Mouse (Mus musculus) NIH3T3 (cell line): ENCODE results near the gene Kdm4b.

Experiments used
- DNase-seq: peaks from one replicate; pipeline ENCODE4 v3.0.0-alpha.2; 2012; ENCODE audit warnings: low read depth

The Kdm4b gene

GRCm38 (mm10) chr17:56348128-56348527 lies 22.3 kb downstream of the Kdm4b start:
- no peak for DNase-seq

DNA sequence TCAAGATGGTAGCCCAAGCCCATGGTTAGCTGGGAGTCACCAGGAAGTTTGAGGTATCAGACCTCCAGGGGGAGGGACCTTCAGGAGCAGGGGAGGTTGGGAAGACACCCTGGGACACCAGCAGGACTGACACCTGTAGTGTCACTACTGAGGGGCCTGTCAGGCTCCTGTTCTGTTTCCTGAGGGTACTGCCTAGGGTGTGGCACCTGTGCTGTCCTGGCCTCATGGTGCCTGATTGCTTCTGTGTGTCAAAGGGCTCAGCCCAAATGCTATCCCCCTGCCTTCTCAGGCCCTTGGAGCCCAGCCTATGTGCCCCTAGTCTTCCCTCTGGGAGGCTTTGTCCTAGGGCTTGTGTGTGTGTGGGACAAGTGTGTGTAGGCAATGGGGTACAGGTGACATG lies 22.7 kb downstream of the Kdm4b start:
- DNase-seq = no peak

GRCm38 (mm10) chr17:56350694-56351093 lies 24.8 kb downstream of the Kdm4b start:
- DNase-seq = peak; percentile 90

DNA sequence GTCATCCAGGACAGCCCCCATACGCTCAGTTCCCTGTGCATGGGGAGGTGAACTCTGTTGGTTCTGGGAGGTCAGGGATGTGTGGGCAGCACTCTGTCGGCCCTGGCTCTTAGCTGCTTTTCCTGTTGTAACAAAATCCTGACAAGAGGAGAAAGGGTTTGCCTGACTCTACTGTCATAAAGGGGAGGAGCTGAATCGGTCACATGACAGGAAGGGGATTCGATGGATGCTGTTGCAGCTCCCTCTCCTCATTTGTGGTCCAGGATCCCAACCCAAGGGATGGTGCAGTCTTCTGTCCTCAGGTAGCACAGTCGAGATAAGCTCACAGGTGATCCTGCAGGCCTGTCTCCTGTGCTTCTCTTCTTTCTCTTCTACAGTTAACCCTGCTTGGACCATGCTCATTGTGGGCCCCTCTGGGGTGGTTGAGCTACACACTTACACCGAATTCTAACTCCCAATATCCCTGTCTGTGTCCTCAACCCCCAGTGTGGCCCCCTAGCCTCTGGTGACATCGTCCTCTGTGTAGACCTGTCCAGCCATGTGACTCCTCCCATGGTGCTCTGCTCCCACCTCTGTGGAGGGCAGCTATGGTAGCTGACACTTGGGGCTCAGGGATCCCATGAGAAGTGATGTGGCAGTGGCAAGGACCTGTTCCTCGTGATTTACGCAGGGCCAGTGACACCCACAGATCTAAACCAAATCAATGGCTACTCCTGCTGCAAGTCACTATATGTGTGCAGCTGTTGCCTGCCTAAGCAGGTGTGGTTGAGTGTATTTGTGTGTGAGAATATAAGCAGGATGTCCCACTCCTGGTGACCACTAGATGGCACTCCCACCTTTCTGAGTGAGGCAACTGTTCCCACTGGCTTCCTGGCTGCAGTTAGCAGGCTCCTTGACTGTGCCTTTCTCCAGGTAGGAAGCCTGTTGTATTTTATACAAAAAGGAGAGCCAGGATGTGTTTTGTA lies 31.3 kb downstream of the Kdm4b start:
- DNase-seq = peak; percentile 89

DNA sequence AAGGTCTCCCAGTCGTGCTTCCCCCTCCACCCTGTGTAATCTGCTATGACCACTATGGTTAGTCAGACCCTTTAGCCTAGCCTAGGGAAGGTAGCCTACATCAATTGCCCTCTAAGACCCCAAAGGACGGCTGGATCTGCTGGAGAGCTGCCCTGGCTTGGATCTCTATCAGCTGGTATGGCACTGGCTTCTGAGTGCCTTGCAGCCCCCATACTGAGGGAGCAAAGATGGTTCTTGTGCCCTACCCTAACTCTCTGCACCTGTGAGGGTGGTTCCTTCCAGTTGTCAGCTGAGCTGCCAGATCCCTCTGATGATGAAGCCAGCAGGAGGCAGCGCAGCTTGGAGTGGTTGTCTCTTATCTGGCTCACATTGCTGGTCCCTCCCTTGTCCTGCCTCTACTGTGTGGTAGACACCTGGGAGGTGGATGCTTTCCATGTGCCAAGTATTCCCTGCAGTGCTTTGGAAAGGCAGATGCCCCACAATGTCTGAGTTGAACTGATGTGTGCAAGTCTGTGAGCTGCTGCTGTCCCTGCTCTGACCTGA lies 33.4 kb downstream of the Kdm4b start:
- no peak for DNase-seq

- DNase-seq = no peak
Observed at GRCm38 (mm10) chr17:56359864-56360263, 34.0 kb downstream of the Kdm4b start.

DNA sequence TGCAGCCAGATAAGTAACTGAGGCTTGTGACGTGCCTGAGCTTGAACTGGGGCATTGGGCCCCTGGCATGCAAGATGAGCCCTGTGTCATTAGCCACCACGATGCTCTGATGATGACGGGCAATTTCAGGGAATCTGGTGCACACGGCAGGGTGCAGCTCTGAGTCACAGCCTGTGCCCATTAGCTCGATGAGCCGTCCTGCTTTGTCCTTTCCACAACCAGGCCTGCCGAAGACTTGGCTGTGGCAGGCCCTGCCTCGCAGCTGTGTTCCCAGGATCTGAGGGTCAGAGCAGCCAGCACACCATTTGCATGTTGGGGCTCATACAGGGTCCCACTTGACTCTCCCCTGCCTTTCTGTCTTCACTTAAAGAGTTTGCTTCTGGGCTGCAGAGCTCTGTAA lies 34.6 kb downstream of the Kdm4b start:
- peak; percentile 42 for DNase-seq

DNA sequence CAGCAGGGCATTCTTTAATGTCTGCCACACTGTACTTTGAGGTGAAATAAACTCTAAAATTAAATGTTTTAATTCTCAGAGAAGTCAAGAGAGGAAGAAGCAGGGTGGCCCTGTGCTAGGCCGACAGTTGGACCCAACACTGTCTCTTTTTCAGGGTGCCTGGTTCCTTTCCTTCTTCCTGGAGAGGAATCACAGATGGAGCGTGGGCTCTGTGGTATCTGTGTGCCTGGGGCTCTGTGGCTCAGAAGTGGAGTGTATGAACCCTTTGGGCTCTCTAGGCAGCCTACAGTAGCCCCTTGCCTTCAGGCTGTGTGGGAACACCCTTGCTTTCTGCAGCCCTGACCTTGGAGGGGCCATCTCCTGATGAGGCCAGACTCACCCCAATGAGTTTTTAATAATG lies 35.7 kb downstream of the Kdm4b start:
- no peak for DNase-seq

DNA sequence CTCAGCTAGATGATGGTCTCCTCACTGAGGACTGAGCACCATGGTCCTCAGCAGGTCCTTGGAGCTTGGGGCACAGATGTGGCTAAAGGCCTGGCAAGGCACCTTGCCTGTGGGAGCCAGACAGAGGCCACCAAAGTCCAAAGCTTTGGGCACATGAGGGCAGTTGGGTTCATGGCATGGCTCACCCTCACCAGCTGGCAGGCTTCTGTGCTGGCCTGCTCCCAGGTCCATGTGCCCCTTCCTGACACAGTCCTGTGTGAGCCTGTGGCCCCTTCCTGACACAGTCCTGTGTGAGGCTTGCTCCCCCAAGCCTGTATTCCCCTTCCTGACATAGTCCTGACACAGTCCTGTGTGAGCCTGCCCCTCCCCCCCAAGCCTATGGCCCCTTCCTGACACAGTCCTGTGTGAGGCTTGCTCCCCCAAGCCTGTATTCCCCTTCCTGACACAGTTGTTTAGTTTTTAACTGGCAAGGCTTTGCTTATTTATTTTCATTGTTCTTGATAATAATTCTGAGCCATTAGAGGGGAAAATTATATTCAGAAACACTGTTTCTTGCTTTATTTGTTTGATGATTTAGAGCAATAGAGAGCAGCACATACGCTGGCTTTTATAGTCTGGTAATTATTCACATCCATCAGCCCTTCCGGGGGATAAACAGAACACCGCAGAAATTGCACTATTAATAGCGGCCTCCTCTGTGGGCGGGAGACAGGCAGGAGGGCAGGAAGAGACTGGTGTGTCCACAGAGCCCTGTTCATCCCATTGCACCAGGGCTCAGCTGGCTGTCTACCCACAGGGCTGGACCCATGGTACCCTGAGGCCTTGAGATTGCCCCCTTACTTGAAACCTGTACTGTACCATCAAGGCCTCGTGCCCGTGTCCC lies 40.2 kb downstream of the Kdm4b start:
- DNase-seq = no peak

DNA sequence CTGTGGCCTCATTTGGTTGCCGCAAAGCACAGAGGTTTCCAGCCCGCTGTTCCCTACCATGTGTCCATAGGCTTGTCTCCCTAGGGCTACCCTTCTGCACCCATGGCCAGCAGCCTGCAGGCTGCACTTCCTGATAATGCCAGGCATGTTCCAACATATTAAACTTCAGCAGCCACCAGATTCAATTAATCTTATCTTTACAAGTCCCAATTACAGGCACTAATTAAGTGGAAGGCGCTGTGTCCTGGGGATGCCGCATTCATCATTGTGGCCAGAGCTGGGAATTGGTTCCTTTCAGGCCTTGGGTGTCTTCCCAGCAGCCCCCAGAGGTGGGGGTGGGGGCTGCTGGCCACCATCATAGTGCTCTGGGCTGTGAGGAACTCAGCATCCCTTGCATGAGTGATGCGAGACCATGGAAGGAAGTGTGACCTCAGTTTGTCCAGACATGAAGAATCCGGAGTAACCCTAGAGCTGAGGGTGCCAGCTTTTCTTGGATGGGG lies 42.5 kb downstream of the Kdm4b start:
- no peak for DNase-seq

DNA sequence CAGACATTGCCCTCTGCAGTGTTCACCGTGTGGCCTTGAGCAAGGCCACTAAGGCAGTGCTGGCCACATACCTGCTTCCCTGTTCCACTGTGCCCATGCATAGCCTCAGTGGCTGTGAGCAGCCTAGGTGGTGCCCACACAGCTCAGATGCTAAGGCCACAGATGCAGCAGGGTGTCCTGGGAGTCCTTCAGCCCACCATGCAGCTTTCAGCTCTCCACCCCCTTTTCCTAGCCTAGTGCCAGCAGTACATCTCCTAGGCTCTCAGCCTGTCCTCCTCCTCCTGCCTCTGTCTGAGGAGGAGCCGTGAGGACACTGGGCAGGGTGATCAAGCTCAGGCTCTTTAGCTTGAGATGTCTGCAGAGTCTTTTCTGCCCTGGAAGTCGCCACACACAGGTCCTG lies 44.2 kb downstream of the Kdm4b start:
- no peak for DNase-seq

DNA sequence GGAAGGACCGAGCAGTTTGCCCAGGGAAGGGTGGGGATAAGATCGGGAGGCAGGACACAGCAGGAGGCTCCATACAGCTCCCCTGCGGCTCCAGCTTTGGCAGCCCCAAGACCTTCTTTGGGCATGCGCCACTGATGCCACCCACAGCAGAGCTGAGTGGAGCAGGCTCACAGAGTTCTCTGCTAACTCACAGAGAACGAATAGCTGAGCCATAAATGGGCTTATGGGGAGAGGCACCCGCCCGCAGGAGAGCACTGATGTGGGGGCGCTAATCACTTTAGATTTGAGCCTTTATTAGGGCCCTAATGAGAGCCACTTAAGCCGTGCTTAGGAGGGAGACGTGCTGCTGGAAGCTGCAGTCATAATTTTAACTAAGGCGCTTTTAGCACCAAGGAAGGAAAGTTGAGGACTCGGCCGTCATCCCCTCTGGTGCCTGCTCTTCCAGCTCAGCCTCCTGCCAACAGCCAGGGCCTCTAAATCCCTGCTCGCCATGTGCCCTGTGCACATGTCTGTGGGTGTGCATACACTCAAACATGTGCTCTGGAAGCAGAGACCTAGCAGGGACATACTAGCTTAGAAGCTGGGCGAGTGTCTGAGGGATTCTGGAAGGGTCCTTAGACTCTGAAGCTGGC lies 45.3 kb downstream of the Kdm4b start:
- DNase-seq = no peak

- no peak for DNase-seq
Observed at GRCm38 (mm10) chr17:56372109-56372508, 46.2 kb downstream of the Kdm4b start.

DNA sequence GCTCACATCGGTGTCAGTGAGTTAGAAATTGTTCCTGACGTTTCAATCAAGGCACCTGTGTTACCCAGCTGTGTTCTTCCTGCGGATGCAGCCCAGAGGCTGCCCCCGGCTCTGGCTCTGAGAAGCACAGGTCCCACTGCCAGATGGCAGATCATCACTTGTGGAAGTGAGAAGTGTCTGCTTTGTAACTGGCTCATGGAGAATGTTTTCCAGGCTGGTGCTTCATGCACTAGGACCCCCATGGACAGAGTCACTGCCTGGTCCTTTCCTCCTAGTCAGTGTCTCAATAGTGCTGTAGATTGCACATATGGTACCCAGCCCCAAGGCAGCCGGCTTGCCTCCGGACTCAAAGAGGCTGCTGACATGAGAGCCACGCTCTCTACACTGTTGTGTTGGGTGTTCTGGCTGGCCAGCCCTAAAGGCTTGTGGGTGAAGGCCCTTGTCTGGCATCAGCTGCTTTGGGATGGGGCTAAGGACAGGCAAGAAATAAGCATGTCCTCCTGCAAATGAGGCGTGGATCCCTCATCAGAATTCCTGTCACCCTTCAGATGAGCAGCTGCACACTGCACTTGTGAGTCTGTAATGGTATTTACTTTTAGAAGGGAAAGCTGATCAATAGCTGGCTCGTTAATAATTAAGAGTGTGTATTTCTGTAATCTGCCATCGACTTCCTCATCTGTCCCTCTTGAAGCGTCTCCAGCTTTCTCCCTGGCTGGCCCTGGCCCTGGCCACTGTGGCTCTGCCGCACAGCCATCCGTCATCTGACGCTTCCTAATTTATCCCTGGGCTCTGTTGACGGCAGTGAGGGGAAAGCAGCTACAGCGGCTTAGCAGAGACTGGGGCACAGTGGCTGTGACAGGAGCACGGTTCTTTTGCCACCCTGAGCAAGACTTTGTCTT lies 47.5 kb downstream of the Kdm4b start:
- no peak for DNase-seq

DNA sequence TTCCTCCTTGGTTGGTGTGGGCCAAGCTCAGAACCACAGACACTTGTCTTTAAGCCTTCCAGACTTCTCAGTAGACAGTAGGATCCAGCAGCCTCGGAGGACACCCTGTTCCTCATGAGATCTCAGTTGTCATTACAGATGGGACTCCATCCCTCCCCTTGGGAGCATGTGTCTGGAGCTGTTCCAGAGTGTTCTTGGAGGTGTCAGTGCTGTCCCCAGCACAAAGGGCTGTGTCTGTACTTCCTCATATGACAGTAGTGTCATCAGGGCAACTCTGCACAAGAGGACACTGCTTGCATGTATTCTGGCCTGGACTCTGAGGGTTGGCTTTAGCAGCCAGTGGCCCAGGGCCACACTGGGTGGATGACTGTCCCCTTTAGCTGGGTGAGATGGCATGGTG lies 49.0 kb downstream of the Kdm4b start:
- DNase-seq = no peak

DNA sequence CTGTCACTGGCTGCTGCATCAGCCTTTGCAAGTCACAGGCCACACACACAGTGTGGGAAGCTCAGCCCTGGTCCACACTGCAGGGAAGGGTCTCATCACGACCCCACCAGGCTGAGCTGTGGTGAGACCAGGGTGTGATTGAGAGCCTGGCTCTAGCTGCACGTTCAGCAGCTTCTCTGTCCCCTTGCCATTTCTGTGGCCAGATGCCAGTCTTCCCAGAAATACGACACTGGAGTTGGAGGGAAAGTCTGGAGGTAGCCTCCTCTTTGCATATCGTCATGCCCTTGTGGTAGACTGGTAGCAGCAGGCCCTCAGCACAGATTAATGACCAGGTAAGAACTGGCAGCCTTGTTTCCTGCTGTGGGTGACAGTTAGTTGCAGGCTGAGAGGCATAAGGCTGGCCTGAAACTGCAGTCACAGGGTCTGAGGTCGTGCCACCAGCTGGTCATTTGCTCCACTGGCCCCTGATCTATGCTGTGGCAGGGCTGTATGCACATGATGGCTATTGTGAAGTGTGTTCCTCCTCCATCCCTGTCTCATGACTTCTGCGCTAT lies 53.5 kb downstream of the Kdm4b start:
- no peak for DNase-seq

DNA sequence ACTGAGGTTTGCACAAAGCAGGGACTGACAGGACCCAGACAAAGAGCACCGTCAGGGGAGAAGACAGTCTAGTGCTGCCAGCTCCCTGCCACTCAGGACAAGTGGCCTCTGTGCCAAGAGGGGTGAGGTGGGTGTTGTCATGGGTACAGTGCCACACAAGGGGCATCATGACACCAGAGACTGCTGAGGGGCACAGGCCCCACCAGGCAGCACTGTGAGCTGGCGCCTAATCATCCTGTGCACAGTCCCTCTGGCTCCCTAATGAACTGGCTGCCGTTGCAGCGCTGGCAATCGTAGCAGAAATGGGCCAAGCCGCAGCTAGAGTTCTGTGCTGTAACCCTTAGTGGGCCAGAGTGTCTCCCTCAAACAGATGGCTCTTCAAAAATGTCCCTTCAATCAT lies 54.4 kb downstream of the Kdm4b start:
- no peak for DNase-seq

DNA sequence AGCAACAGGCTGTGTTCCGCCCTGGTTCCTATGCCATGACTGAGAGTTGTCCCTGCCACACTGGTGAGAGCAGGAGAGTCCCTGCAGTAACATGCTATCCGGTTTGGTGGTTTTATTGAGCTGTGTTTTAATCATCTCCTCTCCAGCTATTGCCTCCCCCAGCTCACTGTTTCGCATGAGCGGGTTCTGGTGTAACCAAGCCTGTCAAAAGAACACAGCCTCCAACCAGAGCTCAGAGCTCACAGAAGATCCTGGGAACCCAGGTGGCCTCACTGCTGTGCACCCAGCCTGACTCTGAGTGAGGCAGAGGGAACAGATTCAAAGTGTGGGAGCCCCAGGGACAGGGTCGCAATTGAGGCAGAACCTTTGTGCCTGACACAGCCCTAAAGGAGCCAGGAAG lies 55.3 kb downstream of the Kdm4b start:
- no peak for DNase-seq

DNA sequence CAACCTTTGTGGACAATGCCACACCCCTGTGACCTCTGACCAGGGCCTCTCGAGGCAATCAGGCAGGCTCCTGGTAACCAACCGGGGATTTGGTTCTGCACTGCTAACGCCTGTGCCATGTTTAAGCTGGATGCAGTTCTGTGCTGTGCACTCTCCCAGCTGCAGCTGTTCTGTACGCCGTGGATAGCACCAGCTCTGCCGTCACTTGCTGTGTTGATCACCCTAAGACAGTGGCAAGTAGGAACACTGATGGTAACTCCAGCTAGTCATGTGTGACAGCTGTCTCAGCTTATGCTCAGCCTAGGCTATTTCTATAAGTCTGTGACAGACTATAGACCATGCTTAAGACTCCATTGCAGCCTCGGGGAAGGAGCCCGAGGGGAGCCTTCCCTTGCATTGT lies 57.1 kb downstream of the Kdm4b start:
- DNase-seq = no peak

- DNase-seq = no peak
Observed at GRCm38 (mm10) chr17:56384903-56385302, 59.0 kb downstream of the Kdm4b start.

- DNase-seq = no peak
Observed at GRCm38 (mm10) chr17:56387612-56388011, 61.8 kb downstream of the Kdm4b start.
